12 mouse cellular contexts compared by ENCODE assay signal in the genomic region with DNA sequence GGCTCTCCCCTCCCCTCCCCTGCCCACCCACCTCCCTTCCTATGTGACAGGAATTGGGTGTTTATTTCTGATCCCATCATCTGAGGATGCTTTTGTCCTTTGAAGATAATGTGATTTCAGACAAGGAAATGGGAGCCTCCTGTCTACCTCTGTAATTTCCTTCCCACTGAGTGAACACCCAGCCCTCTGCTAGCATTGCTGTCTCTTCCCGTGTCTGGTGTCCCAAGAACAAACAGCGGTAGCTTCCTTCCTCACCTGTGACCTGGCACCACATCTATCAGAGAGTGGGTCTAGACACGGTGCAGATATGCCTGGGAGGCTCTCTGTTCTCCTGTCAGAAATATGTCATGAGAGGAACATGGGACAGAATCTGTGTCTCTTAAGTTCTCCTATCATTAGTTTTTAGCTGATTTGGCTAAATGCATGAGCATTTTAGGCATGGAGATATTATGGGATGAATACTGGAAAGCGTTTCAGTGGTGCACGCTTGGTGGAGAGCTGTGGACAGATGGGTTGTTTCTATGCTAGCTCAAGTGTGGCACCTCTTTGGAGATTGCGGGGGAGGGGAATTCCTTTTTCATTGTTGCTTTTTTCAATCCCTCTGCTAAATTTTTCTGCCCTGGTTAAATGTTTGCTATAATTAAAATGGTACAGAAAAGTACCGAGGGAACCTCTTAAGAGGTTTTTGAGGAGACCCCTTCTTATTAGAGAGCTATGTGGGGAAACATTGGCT.
DNase-seq lines count a peak whose midpoint lies in the region; ATAC-seq and TF ChIP-seq lines count a peak whose summit lies in the region.
"Had no signal": no experiment of that assay in that cellular context is flagged by ENCODE, and none has a peak within 500 bp of the region (broad histone marks: within the 10 kb centered on the region; RNA-seq: fewer than 3 reads in every experiment).

No protein-coding gene starts in this region.

- no peak overlapping the region for H3K4me3 ChIP-seq in heart, embryonic 10.5 days
- H3K4me3 ChIP-seq in left cerebral cortex, adult 2 months, result no peak overlapping the region
- no peak overlapping the region for H3K4me3 ChIP-seq in liver, embryonic 11.5 days (ENCODE audit: low read depth, low read length)
- H3K4me3 ChIP-seq: liver, embryonic 13.5 days had no signal

- H3K9ac ChIP-seq in liver, embryonic 11.5 days (ENCODE audit: low read depth, low read length), result no peak overlapping the region
- H3K9ac ChIP-seq: liver, embryonic 13.5 days had no signal

- H3K36me3 ChIP-seq in heart, embryonic 10.5 days, result no peaks in the 10 kb centered on the region
- H3K36me3 ChIP-seq in liver, embryonic 11.5 days (ENCODE audit: control insufficient read depth, insufficient read depth, low read length), result no peaks in the 10 kb centered on the region
- H3K36me3 ChIP-seq: liver, embryonic 13.5 days had no signal

- H3K4me1 ChIP-seq in heart, embryonic 10.5 days, result peaks cover 13% of the 10 kb centered on the region
- H3K4me1 ChIP-seq in liver, embryonic 11.5 days (replicated peaks; ENCODE audit: control insufficient read depth, insufficient read depth, low read length), result no peaks in the 10 kb centered on the region
- H3K4me1 ChIP-seq: liver, embryonic 13.5 days had no signal

- intact Hi-C loops in left cerebral cortex, adult 2 months (cut with DNase I), result no loop called here
- intact Hi-C loops in left cerebral cortex, postnatal 36 days (cut with DNase I), result no loop called here

- DNase-seq in heart, adult 8-10 months (ENCODE audit: low spot score), result peak; percentile 63
- DNase-seq in heart, embryonic 10.5 days (ENCODE audit: low spot score), result no peak
- DNase-seq in left cerebral cortex, adult 2 months (ENCODE audit: extremely low spot score in 1 of 2, low spot score in 2 of 2), result no peak
- DNase-seq in left cerebral cortex, postnatal 36 days (ENCODE audit: low spot score in 2 of 2), result no peak
- DNase-seq in kidney, postnatal 14 days, result peak; percentile 61
- peak; percentile 42 to 60 for DNase-seq in lung, postnatal 4 days
- no peak for DNase-seq in liver, embryonic 11.5 days (ENCODE audit: low spot score)
- DNase-seq in thymus, postnatal 4 days, result no peak
- DNase-seq: gastrocnemius, postnatal 25 days; liver, embryonic 13.5 days; thymus, postnatal 36 days had no signal

- TF ChIP-seq CTCF in left cerebral cortex, adult 2 months (IDR thresholded peaks at IDR 0.05), result no peak

- no peaks in the 10 kb centered on the region for H3K27me3 ChIP-seq in heart, embryonic 10.5 days (ENCODE audit: insufficient read depth, poor library complexity, severe bottlenecking)
- no peaks in the 10 kb centered on the region for H3K27me3 ChIP-seq in liver, embryonic 11.5 days (replicated peaks; ENCODE audit: control insufficient read depth, insufficient read depth, low read length)
- H3K27me3 ChIP-seq: CH12.LX; liver, embryonic 13.5 days had no signal

- no peaks in the 10 kb centered on the region for H3K9me3 ChIP-seq in heart, embryonic 10.5 days
- no peaks in the 10 kb centered on the region for H3K9me3 ChIP-seq in liver, embryonic 11.5 days (ENCODE audit: control insufficient read depth, low read length)
- H3K9me3 ChIP-seq: liver, embryonic 13.5 days had no signal

- no peak for ATAC-seq in liver, embryonic 11.5 days (replicated peaks; ENCODE audit: low FRiP score)

- WGBS in heart, embryonic 10.5 days, result 73% methylated on average over 7 of the region's 7 CpGs
- 75% methylated on average over 7 of the region's 7 CpGs for WGBS in liver, embryonic 11.5 days

- H3K27ac ChIP-seq in heart, embryonic 10.5 days, result no peak overlapping the region
- peak overlapping the region; percentile 59 for H3K27ac ChIP-seq in left cerebral cortex, adult 2 months
- H3K27ac ChIP-seq in liver, embryonic 11.5 days (ENCODE audit: low read depth, low read length), result no peak overlapping the region
- H3K27ac ChIP-seq: liver, embryonic 13.5 days had no signal

- H3K4me2 ChIP-seq in liver, embryonic 11.5 days, result no peak overlapping the region
- H3K4me2 ChIP-seq: liver, embryonic 13.5 days had no signal

Comparison
In these comparisons a context has a peak if more than half of its experiments do, and no peak if none do; other contexts are left out.
1. DNase-seq: peak in heart, adult 8-10 months (single experiment), kidney, postnatal 14 days (single experiment) and lung, postnatal 4 days (2 of 2); none in heart, embryonic 10.5 days (single experiment), left cerebral cortex, adult 2 months (0 of 2), left cerebral cortex, postnatal 36 days (0 of 2), liver, embryonic 11.5 days (single experiment) and thymus, postnatal 4 days (single experiment).